Mouse (Mus musculus) lung, adult 2 months (tissue): ENCODE results near the gene BC055324.

Experiments
- CTCF ChIP-seq: fragments of 200-500 bp; IDR thresholded peaks from 2 replicates; pipeline ENCODE4 v1.5.1; 2011; ENCODE audit warnings: mild to moderate bottlenecking, low read length, control low read depth; ENCODE audit not compliant: insufficient read depth
- POLR2A ChIP-seq: fragments of 200-500 bp; IDR thresholded peaks from 2 replicates; pipeline ENCODE4 v1.6.1; 2011; ENCODE audit warnings: low read depth, mild to moderate bottlenecking, control low read depth, low read length, borderline replicate concordance; ENCODE audit errors: extremely low read depth

DNA sequence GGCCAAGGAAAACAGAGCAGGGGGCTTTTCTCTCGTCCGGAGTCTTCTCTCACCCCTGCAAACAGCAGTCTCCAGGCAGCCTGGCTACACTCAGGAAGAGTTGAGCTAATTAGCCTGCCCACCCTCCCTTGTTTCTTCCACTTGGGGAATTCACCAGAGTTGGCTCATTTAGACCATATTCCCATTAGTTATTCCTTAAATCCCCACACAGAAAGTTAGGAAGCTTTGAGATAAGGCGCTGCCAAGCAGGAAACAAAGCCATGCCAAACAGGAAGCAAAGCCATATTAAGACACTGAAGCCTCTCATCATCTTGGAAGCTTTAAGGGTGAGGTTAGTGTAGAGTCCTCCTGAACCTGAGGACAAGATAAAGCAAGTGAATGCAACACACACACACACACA, 49.0 kb upstream of the BC055324 start:
- no peak for TF ChIP-seq CTCF
- no peak for TF ChIP-seq POLR2A
